Mouse (Mus musculus): ENCODE results near the gene Btbd11.

DNA sequence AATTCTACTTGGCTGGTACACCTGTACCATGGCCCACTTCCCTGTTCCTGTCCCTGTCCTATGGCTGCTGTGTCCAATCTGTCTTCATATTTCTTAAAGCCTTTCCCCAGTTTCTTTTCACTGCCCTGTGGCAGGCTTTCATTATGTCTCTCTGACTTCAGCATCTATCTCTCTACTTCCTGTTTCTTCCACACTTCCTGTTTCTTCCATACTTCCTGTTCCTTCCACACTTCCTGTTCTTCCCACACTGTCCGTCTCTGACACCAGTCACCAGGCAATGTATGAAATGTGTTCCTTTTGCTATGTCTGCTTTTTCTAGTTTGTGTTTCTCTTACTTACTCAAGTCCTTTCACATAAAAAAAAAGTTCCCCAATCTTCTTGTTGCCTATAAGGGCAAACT is 32.3 kb upstream of the Btbd11 start:
- no peak for TF ChIP-seq CTCF (IDR thresholded peaks at IDR 0.05; ENCODE audit: extremely low read depth, insufficient read depth, low read length)
- no peak for TF ChIP-seq POLR2A (IDR thresholded peaks at IDR 0.05; ENCODE audit: extremely low read depth, insufficient read depth, low read length)

Data from cortical plate, adult 2 months (tissue).